Mouse (Mus musculus) liver, postnatal 0 days (tissue): Measurements from ENCODE around the gene Gm8251.

Experiments
- CTCF ChIP-seq: sonication (generic); IDR thresholded peaks from 2 replicates; pipeline ENCODE4 v1.5.1; 2016; ENCODE audit warnings: antibody characterized with exemption, low read depth
- EP300 ChIP-seq: IDR thresholded peaks from 2 replicates; pipeline ENCODE4 v1.6.1; 2016; ENCODE audit warnings: antibody characterized with exemption, low read depth, mild to moderate bottlenecking

GRCm38 (mm10) chr1:44057805-44058204 is 3.9 kb downstream of the Gm8251 start:
- no peak for TF ChIP-seq EP300
- no peak for TF ChIP-seq CTCF
